Mouse (Mus musculus): ENCODE measurements around the gene Pou3f1.

GRCm38 (mm10) chr4:124646591-124646990, 10.0 kb upstream of the Pou3f1 start:
- TF ChIP-seq CTCF (IDR thresholded peaks at IDR 0.05) (no peak), EP300 (IDR thresholded peaks at IDR 0.05) (no peak)
